Mouse (Mus musculus) fat pad, adult 2 months (tissue): ENCODE results near the gene Gpr18.

Source experiments
- DNase-seq: peaks from one replicate; pipeline ENCODE4 v3.0.0-alpha.2; 2011; ENCODE audit warnings: low read depth, low spot score; ENCODE audit errors: extremely low read depth

The Gpr18 gene

DNA sequence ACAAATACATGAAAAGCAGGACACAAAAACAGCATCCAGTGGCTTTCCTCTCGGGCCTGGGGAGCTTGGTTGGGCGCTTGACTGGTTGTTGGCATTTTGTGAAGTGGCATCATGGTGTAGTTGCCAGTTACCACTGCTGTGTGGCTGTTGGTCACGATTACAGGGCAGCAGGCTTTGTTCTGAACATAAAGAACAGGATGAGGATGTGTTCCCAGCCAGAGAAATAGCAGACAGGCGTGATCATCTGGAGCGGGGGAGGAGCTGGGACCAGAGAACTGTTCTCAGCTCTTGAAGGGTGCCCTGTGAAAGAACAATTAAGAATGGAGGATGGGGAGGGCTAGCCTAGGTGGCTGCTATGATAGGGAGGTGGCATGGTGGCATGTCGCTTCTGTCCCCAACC is 11.3 kb upstream of the Gpr18 start:
- DNase-seq, result no peak

DNA sequence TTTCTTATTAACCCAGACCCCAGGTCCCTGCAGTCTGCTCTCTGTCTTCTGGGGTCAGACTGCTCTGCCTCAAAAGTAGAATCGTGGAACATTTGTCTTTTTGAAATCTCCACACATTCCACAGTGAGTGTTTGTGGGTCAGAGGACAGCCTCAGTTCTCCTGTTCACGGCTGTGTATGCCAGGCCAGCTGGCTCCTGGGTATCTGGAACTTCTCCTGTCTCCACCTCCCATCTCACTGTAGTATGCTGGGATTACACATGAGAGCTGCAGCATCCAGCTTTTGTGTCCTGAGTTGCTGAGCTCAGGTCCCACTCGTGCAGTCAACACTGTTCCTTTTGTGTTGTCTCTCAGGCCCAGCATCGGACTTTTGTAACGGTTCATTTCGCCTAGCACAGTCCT is 9.3 kb upstream of the Gpr18 start:
- no peak for DNase-seq

DNA sequence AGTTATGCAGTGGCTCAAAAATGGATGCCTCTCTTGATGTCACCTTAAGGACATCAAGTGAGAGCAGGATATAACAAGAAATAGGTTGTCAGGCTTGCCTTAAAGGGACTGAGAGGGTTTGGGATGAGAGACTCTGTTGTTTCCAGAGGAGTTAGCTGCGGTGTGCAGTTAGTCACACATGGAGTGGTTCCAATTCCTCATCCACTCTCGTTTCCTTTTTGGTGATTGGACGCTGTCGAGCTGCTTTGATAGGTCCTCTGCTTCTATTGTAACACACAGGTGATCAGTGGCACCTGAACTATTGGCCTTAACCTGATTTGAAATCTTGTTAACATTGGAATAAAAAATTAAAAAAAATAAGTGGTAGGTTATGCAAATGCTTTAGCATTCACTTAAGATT is 7.2 kb upstream of the Gpr18 start:
- no peak for DNase-seq

DNA sequence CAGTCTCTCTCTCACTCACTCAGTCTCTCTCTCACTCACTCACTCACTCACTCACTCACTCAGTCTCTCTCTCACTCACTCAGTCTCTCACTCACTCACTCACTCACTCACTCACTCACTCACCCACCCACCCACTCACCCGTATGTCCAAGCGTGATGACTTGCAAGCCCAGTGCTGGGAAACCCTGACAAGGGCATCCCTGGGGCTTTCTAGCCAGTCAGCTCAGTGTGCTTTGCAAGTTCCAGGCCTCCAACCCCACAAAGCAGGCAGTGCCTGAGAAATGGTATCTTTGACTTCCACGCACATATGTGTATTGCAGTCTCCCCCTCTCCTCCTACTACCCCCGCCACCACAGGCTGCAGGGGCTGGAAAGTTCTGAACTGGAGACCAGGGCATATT is 6.4 kb upstream of the Gpr18 start:
- no peak for DNase-seq

GRCm38 (mm10) chr14:121920511-121921124 is 5.0 kb upstream of the Gpr18 start:
- DNase-seq, result no peak

DNA sequence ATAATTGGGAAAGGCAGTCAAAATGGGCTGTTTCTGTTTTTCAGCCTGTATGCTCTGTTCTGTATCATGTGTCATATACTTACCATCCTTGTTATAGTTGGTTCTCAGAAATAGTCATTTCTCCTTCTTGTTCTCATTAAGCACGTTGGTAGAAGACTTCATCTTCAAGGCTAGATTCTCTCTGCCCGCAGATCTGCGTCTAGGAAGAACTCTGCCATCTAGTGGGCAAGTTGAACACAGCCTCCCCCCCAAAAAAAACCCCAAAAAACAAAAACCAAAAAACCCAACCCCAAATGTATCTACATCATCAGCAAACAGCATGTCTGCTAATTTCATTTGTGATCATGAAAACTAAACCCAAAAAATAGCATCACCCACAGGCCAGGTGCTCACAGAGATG is 4.2 kb upstream of the Gpr18 start:
- DNase-seq, result no peak

- no peak for DNase-seq
Observed at GRCm38 (mm10) chr14:121918266-121918665, 2.7 kb upstream of the Gpr18 start.

GRCm38 (mm10) chr14:121916311-121917094 is 922 bp upstream of the Gpr18 start:
- no peak for DNase-seq

DNA sequence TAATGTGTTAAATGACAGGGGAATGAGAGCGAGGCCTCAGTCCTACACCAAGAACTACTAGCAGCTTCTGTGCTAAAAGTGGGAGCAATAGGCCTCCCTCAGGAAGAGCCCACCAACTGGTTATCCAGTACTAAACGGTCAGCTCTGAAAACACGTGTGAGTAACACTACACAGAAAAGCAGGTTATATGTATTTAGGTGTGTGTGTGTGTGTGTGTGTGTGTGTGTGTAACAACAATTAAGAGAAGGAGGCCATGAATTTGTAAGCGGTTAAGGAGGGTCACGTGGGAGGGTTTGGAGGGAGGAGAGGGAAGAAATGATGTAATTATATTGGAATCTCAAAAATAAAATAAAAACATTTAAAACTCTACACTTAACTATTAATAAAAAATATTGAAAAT is 438 bp downstream of the Gpr18 start:
- DNase-seq, result no peak

DNA sequence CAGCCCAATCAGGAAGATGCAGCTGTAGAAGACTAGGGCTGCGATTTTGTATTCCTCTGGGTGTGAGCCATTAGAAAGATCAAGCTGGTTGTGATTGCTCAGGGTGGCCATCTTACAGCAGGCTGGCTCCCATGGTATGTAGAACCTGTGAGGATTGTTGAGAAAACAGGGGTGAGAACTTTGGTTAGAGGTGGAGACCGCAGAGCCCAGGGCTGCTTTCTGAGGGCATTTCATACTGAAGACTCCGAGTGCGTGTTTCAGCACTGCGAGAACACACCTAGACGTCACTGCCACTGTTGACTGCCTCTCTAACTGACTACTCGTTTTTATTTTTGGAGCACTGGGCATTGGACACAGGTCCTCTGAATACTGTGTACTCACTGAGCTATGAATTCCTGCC is 3.1 kb downstream of the Gpr18 start:
- no peak for DNase-seq

- DNase-seq, result no peak
Observed at GRCm38 (mm10) chr14:121909868-121910267, 5.7 kb downstream of the Gpr18 start.

DNA sequence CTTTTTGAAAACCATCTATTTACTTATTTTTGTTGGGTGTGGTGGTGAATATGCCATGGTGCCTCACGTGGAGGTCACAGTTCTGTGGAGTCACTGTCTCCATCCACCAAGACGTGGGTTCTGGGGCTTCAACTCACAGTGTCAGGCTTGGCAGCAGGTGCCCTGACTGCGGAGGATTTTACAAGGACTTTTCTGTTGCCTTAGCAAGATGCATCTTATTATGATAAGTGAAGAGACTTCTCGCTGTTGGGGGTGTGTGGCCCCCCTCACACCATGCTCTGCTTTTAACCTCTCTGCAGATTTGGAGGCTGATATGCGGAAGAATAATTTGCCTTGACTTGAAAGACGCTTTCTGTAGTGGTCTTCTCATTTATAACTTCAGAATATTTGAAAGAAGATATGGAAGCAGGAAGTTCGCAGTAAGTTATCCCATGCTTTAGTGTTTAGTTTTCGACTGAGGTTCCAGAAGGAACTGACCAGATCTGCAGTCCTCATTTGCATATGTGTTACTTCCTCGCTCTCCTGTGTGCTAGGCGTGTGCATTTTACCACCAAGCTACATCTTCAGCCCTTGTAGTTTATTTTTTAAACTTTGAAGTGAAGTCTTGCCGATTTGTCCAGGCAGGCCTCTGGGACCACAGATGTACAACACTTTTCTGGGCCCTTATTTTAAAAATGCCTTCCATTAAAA is 8.4 kb downstream of the Gpr18 start:
- DNase-seq, result no peak

GRCm38 (mm10) chr14:121906341-121906991 is 9.1 kb downstream of the Gpr18 start:
- no peak for DNase-seq

DNA sequence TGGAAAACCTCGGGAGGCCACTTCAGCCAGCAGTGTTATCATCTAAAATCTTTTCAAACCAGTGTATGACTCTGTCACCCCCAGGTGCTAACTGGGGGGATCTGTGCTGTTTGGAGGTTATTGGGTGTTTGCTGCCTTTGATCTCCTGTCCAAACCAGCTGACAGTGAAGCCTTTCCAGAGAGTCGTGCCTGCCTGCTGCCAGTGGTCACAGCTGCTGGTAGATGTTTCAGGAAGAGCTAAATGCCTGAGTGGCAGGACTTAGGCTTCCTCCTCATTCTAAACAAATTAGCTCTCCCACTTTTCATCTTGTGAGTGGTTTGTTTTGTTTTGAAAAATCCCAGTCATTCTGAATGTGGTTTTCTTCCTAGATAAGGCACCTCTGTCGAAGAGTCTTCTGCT is 10.8 kb downstream of the Gpr18 start:
- no peak for DNase-seq

DNA sequence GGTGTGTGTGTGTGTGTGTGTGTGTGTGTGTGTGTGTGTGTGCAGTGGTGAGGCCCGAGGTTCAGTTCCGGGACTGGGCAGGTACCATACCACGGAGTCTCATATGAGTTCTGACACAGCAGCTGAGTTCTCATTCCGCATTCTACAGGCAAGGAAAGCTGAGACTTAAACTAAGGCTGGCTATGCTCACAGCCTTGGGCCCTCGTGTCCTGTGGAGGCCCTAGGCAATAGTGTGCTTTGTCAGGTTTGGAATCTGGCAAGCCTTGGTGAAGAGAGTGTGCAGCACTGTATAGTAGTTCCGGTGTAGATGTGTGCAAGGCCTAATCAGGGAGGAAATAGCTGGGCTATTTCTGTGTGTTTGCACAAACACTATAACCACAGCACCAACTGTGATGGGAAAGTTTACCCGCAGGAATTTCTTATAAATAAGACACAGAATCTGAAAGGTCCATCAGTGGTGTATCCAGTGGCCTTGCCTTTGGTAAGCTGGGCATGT is 12.2 kb downstream of the Gpr18 start:
- no peak for DNase-seq

DNA sequence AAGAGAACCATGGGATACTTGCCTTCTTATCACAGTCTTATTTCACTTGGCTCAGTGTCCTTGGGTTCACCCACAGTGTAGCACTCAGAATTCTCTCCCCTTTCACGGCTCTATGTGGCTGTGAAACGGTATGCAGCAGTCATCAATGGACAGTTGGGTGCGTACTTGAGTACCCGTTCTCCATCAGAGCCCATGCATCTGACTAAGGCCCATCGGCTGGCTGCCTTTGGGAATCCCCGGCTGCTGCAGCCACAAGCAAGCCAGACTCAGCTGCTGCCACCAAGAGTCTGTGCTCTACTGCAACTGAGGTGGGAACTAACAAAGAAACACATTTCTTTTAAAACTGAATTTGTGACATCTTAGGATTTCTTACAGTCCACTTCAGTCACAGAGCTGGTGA is 14.1 kb downstream of the Gpr18 start:
- DNase-seq, result no peak

- no peak for DNase-seq
Observed at GRCm38 (mm10) chr14:121899071-121899470, 16.5 kb downstream of the Gpr18 start.

- no peak for DNase-seq
Observed at GRCm38 (mm10) chr14:121898509-121898908, 17.1 kb downstream of the Gpr18 start.

DNA sequence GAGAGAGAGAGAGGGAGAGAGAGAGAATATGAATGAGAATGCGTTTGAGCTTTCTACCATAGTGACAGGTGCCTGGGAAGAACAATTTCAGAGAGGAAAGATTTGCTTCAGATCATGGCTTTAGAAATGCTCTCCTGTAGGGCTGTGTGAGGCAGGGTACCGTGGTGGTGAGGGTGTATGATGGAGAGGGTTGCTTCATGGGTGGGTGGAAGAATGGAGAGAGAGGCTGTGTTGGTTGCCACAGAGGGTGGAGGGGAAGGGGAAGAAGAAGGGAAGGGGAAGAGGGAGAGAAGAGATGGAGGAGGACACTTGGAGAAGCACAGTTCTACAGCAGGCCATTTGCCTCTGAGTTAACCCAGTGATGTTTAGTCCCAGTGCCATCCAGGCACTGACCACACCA is 17.8 kb downstream of the Gpr18 start:
- no peak for DNase-seq

GRCm38 (mm10) chr14:121896126-121897090 is 19.2 kb downstream of the Gpr18 start:
- DNase-seq, result no peak
